ENCODE assay signal across 17 mouse cellular contexts in the genomic region with DNA sequence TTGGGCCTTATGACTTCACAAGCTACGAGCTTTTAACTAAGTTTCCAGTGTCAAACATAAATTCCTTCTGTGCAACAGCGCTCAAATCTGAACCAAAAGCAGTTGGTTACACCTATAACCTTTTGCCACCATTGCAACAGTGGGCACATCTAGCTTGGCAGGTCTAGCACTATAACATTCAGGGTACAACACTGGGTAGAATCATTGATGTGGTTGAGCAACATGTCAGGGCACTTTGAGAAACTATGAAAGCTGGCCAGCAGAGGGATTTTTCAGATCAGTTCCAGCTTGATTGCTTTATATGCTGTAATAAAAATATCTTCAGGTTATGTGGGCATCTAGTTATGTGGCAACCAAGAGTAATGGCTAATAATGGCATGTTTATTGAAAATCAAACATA.
"Had no signal": no experiment of that assay in that cellular context is flagged by ENCODE, and none has a peak within 500 bp of the region (broad histone marks: within the 10 kb centered on the region; RNA-seq: fewer than 3 reads in every experiment).

No protein-coding gene starts in this region.

- DNase-seq: cerebellum, adult 8-10 months; cerebellum, adult 9-10 months; cerebellum, adult 9-11 months; cerebellum, postnatal 10 days; cerebellum, postnatal 14 days; cerebellum, postnatal 25 days; cerebellum, postnatal 36 days; embryo, embryonic 11 days; forebrain, postnatal 0 days; gastrocnemius, adult 2 months; gastrocnemius, postnatal 10 days; gastrocnemius, postnatal 14 days; gastrocnemius, postnatal 25 days; gastrocnemius, postnatal 36 days; heart, adult 11 months; heart, adult 18-20 months; heart, adult 2 months had no signal
